Mouse (Mus musculus) kidney, postnatal 14 days (tissue): ENCODE data around the gene Prmt8.

Experiments used
- DNase-seq: peaks from one replicate; pipeline ENCODE4 v3.0.0; 2022; ENCODE audit warnings: mixed read lengths

Gene Prmt8

DNA sequence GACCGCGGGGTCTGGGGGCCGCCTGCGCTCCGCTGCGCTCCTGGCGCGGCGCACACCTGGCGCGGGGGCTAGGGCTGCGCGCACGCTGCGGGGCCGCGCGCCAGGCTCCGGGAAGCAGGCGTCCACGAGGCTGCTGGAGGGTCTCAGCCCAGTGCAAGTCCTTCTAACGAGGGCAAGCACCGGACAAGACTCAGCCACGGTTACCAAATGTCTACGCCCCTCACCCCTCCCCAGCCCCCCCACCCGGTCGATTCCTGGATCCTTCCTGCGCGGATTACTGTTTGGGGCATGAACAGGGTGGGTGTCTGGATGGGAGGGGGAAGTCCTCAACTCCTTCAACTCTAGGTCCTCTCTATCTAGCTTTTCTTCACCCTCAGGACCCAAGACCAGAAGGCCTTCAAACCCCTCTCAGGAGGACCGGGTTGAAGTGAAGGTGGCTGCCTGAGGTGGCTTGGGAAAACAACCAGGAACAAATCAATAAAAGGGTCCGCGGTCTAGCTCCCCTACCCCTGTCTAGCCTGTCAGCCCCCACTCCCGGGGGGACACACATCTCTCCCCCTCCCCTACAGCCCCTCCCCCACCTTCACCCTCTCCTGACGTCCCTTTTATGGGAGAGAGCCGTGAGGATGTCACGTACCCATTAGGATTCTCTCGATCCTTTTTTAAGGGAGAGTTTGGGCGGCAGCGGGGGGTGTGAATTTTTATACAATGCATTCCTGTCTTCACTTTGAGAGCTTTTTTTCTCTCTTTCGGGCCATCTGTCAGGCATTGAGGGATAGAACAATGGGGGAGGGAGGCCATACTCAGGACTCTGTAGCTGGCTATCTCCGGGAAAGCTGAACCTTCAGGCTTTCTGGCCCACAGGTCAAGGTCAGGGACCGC lies at the start of gene Prmt8:
Gene Prmt8, minus strand, starts transcription at position 198 of the 882 bp plus-strand sequence.
- no peak for DNase-seq

DNA sequence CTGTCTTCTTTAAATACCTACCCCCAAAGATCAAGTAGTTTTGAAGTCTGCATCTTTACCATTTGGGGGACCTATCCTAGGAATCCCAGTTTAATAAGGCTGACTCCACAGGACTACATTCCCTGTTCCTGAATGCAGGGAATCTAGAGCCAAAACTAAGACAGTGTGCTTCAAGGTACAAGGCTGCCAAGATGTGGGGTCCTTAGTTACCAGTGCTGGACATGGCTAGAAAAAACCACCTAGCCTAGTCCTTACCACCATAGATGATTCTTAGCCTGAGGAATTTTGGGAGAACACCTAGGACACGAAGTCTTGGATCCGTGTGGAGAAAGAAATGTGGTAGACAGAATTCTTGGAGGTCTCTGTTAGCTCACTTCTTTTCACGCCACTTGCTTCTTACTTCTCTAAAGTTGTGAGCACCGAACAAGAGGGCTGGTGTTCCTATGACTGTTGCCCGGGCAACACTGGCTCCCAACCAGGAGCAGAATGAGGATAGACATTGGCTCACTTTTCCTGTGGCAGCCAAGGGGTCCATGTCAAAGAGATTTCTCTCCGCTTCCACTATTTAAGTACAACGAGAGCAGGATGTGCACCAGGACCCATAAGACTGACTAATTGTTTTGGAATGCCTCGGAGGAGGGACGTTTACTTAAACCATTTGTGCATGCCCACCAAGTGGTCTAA lies 33.9 kb upstream of the Prmt8 start:
- no peak for DNase-seq

DNA sequence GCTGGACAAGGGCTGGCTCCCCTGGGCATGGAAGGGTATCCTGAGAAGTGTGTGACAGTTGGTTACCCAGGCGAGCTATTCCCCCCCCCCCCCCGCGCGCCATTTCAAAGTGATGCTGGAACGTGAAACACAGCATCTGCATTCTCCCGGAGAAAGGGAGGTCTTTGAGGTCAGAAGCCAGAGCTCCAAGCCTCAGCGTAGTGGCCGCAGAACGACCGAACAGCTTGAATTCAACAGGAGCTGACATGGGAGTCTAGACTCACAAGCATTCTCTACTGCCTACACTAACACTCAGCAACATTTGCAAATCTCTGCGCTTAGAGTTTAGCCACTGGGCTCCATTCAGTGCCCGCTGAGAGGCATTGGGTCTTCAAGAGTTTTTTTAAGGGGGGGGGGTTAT lies 32.9 kb upstream of the Prmt8 start:
- no peak for DNase-seq

DNA sequence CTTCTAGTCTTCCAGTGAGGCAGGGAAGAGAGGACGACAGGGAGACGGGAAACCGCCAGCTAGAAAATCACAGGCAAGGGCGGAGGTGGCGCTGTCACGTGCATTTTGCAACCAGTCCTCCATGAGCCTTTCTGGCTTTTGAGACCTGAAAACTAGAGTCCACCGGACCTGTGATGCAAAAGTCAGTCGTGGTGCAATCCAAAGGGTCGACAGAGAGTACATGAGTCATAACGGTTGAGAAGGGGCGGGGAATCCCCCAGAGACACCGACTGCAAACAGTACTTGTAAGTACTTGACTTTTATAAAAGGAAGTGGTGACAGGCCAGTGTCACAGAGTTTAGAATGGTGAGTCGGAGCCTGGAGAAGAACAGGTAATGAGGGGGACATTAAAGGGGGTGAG lies 20.8 kb upstream of the Prmt8 start:
- DNase-seq = no peak

DNA sequence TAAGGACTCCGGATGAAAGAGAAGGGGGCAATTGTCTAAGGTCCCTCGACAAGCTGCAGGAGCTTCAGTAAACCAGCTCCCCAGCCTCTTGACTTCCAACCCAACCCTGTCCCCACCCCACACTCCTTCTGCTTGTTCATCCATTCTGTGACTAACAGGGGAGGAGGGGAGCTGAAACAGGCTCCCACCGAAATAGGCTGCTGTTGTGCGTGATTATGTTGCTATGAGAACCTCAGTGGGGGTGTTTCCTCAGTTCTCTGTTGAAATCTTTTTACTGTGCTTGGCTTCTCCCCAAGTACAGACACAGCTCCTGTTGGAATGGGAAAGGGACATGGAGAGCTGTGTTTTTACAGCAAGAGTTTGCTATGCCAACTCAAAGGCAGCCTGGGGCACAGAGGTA lies 1.5 kb upstream of the Prmt8 start:
- DNase-seq = no peak

DNA sequence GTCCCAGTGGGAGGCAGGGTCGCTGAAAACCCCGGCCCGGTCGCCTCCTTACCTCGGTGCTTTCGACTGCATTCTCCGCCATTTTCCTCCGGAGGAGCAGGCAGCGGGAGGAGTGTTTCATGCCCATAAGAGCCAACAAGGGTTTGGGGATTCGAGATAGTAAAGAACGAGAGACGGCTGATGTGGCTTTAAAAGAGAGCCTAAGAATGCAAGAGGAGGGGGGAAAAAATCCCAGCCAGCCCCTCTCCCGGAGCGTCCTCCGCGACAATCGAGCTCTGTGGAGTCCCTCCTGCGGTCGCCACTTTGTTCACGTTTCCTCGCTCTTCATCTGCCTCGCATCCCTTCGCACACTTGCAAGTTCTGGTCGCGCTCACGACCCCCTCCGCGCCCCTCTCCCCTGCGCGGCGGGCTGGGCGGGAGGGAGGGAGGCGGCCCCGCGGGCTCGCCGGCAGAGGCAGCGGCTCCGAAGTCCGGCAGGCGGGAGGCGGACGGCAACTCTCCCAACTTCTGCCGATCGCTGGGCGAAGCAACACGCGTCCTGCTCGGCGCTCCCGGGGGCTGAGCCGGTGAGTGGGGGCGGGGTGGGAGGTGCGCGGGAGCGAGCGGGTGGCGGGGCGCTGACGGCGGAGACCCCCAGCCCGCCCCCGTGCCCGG lies 524 bp downstream of the Prmt8 start:
- no peak for DNase-seq

DNA sequence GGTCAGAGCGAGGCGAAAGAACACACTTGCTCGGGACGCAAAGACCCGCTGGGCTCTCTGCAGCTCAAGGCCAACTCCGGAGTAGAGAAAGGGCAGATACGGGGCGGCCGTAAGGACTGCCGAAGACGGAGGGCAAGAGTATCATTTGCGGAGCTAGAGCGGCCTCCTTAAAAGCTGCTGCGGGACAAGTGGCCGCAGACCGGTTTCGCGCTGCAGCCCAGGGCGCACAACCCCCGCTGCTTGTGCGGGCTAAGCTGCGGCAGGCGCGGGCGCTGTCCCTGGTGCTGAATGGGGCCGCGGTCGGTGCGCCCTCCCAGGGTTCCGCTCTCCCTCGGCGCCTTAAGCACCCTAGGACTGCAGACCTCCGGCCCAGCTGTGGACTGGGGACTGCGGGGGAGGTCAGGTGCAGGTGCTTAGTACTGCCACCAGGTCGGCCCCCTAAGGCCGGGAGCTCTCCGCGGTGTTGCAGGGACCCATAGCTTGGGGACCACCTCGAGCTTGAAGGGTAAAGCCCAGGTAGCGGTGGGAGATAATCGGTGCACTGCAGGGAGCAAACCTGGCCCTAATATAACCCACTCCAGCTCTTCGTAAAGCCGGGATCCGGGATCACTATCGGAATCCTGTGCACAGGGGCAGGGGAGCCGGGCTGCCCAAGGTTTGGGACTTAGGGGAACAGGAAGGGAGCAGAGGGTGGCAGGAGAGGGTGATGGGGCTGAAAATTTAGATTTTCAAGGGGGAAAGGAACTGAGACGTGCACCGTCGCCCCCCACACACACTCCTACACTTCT lies 1.4 kb downstream of the Prmt8 start:
- DNase-seq = peak; percentile 61

DNA sequence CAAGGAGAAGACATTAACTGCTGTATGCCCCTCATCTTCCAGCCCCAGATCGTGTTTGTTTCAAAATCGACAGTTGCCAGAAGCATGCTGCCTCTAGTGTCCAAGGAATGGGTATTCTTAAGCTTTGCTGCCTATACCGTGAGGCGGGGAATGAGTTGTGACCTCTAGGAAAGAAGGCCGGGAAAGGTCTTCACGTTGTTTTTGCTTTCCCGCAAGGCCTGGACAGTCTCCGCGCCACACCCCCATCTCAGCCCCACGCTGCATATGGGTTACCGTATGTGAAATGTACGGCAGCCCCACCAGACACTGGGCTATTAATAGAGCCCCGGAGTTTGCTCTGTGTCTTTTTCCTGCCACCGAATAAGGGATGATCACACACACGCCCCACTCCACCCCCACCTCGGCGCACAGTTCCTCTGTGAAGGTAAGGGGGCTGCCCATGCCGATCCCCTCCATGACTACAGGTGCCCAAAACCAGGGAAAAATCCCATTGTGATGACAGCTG lies 2.0 kb downstream of the Prmt8 start:
- DNase-seq = no peak

DNA sequence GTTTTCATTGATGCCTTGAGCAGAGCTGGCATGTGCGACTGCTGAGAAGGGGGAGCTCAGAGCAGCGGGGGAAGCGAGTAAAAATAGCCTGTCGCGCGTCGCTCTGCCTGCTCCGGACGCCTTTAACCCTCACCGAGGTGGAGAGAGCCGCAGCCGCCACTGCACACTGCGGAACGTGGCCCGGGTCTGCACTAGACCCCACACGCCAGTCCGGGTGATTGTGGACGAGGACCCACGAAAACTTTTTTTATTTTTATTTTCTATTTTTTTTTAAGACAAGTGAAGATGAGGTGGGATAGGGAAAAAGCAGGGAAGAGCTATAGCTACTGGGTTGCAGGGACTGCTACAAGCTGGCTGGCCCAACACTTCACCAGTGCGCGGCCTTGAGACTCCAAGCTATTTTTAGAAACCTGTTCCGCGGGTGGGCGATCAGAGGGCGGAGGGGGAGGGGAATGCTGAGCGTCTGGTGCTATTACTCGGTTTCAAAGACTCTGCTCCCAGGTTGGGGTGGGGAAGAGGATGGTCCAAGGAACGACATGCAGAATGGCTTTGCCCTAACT lies 2.6 kb downstream of the Prmt8 start:
- DNase-seq = no peak

DNA sequence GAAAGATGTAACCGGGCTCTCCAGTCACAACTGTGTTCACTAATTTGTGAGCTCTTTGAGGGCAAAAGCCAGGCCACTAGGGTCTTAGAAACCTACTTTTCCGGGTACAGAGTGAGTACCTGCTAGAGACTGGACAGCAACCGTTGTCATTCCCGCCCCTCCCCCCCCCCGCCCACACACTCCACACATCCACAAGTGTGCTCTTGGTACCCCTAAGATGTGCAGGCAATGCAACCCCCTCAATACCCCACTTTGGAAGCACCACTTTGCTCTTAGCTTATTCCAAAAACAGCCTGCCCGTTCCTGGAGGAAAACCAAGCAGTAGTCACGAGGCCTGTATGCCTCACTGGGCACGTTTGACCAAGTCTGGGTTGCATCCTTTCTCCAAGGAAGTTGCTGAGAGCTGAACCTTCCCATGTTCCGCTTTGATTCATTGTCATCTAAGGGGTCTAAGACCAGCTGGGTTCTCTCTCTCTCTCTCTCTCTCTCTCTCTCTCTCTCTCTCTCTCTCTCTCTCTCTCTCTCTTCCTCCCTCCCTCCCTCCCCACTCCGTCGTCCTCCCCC lies 3.1 kb downstream of the Prmt8 start:
- no peak for DNase-seq

DNA sequence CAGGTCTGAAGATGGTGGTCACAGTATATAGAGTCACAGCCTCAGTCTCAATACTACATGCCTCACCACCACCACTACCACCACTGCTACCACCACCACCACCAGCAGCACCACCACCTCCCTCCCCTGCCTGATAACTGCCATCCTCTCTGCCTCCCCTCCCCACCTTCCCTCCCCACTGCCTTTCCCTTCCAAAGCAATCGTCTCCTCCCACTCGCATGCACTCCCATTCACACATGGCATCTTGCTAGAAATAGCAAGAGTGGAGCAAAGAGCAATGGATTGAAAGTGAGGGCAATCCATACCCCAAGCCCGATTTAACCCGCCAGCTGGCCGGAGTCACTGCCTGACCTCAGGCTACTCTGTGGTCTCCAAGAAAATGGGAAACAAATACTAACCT lies 3.7 kb downstream of the Prmt8 start:
- no peak for DNase-seq

DNA sequence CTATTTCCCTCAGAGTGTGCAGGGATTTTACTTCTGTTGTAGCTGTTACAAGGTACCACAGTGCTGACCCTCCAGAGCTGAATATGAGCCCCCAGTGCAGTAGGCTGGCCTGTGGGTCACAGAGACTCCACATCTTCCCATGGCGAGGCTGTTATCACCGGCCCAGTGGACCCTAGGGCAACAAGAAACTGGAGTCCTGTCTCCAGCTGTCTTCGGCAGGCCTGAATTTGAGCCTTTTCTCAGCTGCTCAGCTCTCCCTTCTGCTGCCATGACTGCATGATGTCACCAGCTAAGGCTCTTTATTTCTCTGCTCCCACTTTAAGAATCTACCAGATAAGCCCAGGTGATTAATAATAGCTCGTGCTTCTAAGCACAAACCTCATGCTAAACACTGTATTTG lies 11.0 kb downstream of the Prmt8 start:
- no peak for DNase-seq

DNA sequence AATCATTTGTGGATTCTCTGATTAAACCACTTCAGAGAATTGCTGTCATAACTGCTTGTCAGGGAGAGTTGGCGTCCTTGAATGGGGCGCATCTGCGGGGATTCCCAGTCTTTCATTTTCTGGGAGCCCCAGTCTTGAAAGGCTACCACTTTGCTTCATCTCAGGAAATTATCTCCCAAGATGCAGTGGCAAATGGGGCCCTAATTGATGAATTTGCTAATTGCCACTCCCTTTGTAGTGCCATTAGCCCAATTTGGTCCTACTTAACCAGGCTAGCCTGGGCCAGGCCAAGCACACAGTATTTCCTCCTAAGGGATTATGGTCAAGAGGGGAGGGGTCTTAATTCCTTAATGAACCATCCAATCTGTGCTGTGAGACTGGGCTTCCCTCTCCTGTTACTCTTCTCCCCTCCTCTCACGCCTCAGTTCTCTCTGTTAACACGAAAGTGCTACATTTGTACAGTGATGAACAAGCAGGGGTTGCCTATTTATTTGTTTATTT lies 11.6 kb downstream of the Prmt8 start:
- no peak for DNase-seq

DNA sequence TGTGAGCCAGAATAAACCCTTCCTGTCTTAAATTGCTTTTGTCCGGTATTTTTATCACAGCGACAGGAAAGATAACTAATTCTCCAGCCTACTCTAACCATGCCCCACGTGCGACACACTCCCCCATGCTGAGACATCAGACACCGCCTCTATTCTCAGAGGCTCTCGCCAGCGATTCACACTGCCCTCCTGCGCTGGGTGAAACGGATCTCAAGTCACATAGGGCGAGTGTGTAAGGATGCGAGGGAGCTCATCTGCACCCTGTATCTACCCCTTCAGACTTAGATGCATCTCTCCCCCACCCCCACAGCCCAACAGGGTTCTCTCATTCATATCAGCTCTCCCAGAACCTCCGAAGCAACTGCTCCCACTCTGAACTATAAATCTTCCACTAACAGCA lies 12.4 kb downstream of the Prmt8 start:
- DNase-seq = no peak

DNA sequence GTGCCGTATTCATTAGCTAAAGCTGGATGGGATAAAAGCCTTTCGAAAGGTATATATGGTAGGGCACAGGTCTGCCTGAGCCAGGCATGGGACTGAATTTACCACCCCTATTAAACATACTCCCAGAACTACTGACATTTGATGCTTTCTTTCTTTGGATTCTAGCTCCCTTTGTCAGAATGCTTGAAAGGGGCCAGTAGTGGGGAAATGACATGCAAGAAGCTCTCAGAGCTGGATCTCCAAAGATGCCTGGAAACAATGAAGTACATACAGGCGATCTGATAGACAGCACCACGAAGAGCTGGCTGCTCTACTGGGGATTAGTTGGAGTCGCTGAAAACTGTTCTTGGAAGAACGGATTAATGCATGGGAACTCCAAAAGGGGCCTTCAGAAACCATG lies 16.0 kb downstream of the Prmt8 start:
- no peak for DNase-seq

DNA sequence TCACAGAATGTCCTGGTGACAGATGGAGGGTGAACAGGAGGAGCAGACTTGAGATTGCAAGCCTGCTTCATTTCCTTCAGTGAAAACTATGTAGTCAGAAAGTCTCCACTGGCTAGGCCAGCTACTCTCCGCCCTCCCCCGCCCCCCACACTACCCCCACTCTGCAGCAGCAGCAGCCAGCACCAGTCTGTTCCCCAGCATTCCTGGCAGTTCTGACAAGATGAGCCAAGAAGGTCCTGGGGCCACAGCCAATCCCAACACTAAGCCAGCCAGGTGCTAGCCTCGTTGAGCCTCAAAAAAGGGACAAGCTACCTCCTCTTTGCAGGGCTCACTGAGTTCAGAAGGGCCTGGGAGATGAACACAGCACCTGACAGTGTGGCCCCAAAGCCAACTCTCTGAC lies 16.6 kb downstream of the Prmt8 start:
- no peak for DNase-seq

DNA sequence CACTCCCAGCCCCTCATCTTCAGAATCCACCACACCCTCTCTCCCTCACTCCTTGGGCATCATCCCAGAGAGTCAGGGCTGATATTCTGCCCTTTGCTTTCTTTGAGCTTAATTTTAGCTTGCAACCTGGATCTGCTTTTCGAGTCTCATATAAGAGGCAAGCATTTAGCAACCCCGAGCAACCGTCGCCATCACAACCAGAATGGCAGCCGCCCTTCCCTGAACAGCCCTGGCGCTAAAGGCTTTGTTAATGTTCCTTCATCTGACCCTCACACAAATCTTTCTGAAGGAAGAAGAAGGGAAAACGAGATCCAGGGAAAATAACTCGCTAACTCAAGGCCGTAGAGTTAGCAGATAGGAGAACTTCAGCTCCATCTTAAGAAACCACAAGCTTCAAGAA lies 17.8 kb downstream of the Prmt8 start:
- DNase-seq = no peak

DNA sequence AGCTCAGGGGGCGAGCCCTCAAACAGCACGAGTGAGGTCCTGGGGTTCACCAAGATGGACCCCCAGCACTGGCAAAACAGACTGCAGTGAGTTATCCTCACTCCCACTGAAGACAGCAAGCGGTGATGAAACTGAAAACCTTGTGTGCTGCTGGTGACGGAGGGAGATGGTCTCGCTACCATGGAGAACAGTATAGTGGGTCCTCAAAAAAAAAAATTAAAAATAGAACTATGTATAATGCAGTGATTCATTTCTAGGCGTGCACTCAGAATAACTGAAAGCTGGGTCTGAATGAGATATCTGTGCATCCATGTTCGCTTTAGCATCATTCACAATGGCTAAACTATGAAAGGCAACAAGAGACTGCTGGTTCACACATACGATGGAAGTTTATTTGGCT lies 20.5 kb downstream of the Prmt8 start:
- no peak for DNase-seq

DNA sequence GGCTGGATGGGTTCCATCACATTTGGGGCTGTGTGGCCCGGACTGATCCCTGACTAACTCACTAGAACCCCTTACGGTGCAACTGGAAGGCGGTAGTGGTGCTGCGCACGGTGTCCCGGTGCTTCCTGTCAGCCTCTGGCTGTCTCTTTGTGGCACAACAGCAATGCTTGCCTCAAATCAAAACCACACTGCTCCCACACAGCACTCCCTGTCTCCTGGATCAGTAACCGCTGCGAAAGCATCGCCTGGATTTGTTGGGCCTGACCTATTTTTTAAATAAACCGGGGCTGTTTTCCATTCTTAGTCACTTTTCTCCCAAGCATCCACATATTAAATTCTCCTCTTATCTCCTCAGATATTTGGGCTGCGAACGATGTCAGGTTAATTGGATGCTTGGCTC lies 27.0 kb downstream of the Prmt8 start:
- DNase-seq = no peak

DNA sequence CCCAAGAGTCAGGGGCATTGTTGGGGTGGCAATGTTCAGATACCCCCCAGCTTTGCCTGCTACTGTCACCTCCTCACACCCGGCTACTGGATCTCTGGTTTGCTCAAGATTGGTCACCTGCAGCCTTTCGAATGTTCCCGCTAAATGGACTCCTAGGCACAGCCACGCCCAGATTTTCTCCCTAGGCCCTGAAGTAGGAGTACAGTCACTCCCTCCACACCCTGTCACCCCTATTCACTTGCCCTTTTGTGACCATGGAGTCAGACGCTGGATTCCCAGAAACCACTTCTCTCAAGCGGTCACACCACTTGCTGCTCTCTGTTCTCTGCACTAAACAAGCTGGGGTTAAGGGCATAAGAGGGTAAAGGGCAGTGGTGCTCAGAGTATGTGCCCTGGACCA lies 28.1 kb downstream of the Prmt8 start:
- DNase-seq = no peak

DNA sequence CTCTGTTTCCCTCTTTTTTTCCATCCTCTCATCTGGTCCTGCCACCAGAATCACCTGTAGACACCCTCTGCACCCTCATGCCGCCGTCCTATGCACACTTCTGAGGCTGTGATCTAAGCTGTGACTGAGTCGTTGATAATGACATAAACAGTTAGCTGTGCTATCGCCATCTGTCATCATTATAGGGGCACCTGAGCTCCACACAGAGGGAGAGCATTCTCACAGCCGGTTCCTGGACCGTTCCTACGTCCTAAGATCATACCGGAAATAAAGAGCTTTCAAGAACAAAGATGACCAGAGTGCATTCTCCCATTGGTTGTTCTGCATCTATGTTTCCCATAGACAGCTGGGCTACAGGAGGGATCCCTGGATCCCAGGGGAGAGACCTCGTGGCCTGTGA lies 28.6 kb downstream of the Prmt8 start:
- no peak for DNase-seq

DNA sequence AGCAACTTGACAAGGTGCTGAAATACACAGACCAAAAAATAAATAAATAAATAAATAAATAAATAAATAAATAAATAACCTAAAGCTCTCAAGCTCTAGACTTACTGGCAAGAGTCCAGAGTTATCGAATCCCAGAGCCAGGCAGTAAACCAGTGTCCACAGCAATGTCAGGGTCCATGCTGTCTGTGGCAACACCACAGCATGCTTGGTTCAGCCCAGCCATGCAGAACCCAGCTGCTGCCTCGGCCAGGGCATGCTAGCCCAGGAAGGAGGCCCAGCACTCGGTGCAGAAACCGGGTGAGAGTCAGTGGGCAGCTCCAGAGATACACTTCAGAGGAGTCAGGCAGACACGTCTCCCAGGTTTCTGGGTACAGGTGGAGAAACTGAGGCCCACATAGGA lies 29.4 kb downstream of the Prmt8 start:
- DNase-seq = no peak
